Mouse (Mus musculus) stomach, embryonic 16.5 days (tissue): ENCODE measurements around the gene Lcmt1. TPM values are rescaled to one million over a fixed set of nuclear protein-coding genes. Genes with fewer than 3 reads are reported as not detected.

Experiments used
- ATAC-seq: fragments of 200-750 bp; cut with Nextera tagmentation; 2 replicates; pipeline ENCODE4 v1.8.0; 2017; ENCODE audit warnings: moderate number of reproducible peaks, moderate TSS enrichment; ENCODE audit not compliant: insufficient read depth, low FRiP score
- H3K27ac ChIP-seq: fragments of 300-500 bp; sonication (generic); 2 replicates; pipeline ENCODE4 v1.5.1; 2014; ENCODE audit warnings: low read length
- H3K27me3 ChIP-seq: fragments of 300-500 bp; sonication (generic); 2 replicates; pipeline ENCODE4 v1.6.1; 2014; ENCODE audit warnings: low read length, control low read depth, mixed read lengths; ENCODE audit not compliant: control insufficient read depth, insufficient read depth
- H3K36me3 ChIP-seq: fragments of 300-500 bp; sonication (generic); 2 replicates; pipeline ENCODE4 v1.6.1; 2014; ENCODE audit warnings: low read length; ENCODE audit not compliant: control insufficient read depth, insufficient read depth
- H3K4me1 ChIP-seq: fragments of 300-500 bp; sonication (generic); 2 replicates; pipeline ENCODE4 v1.6.1; 2014; ENCODE audit warnings: low read length, control low read depth, mixed read lengths; ENCODE audit not compliant: control insufficient read depth, insufficient read depth
- H3K4me2 ChIP-seq: fragments of 300-500 bp; sonication (generic); 2 replicates; pipeline ENCODE4 v1.6.1; 2014; ENCODE audit warnings: low read depth, low read length, mixed read lengths
- H3K4me3 ChIP-seq: fragments of 300-500 bp; sonication (generic); replicated peaks from 2 replicates; pipeline ENCODE4 v1.5.1; 2014; ENCODE audit warnings: mild to moderate bottlenecking, low read length
- H3K9ac ChIP-seq: fragments of 300-500 bp; sonication (generic); 2 replicates; pipeline ENCODE4 v1.6.1; 2014; ENCODE audit warnings: low read length
- H3K9me3 ChIP-seq: fragments of 300-500 bp; sonication (generic); replicated peaks from 2 replicates; pipeline ENCODE4 v1.6.1; 2016; ENCODE audit warnings: low read length, control low read depth; ENCODE audit not compliant: control insufficient read depth
- WGBS: fragments of 180-500 bp; shearing (Covaris S2); extraction: QIAGEN DNeasy Blood & Tissue Kit; methylation state at CpG from one replicate; pipeline ENCODE4 v1.1.7; 2014; 5-methylcytosine and 5-hydroxymethylcytosine counted together
- polyA plus RNA-seq: library from polyadenylated mRNA; unstranded; fragments of >200 nt; fragmentation: Nextera tagmentation; extraction: Ambion mirVana; gene quantifications from 2 replicates; pipeline ENCODE4 v1.2.1, GENCODE M21; 2015

The Lcmt1 gene
- polyA plus RNA-seq, 1 experiment from 2014 or later: 40.3 TPM

DNA sequence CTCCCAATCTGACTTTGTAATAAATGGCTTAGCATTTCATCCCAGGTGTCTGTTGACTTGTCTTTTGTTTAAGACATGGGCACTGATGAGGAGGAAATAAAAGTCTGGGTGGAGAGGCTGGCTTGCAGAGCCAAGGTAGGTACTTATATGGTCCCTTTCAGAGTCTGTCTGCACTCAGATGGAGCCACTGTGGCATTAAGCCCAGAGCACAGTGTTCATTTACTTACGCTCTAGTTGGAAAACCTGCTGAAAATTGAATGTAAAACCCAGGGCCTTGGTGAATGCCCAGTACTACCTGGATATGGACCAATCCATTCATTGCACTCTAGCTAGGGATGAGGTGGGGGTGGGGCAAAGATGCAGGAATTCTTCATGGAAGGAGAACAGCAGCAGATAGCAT, 98.4 kb downstream of the Lcmt1 start:
- WGBS: 100% methylated on average over 1 of the region's 1 CpGs
- Histone ChIP-seq H3K4me3 (no peak overlapping the region), H3K9ac (no peak overlapping the region), H3K36me3 (no peaks in the 10 kb centered on the region), H3K9me3 (no peaks in the 10 kb centered on the region), H3K27me3 (no peaks in the 10 kb centered on the region), H3K4me2 (no peak overlapping the region), H3K4me1 (no peaks in the 10 kb centered on the region), H3K27ac (no peak overlapping the region)
- no peak for ATAC-seq

Other genes starting within 250 kb of the Lcmt1 start
- 32.9 and 42.3 TPM in 2 replicates for gene Tnrc6a, start 245.9 kb upstream of the Lcmt1 start, polyA plus RNA-seq
- gene Slc5a11, start 155.0 kb upstream of the Lcmt1 start, polyA plus RNA-seq: 1.5 and 3.1 TPM in 2 replicates
- 17.7 and 19.9 TPM in 2 replicates for gene Arhgap17, start 131 bp downstream of the Lcmt1 start, polyA plus RNA-seq
- gene Aqp8, start 92.5 kb downstream of the Lcmt1 start, polyA plus RNA-seq: 36.7 and 40.0 TPM in 2 replicates
- 1.0 and 1.3 TPM in 2 replicates for gene Zkscan2, start 130.7 kb downstream of the Lcmt1 start, polyA plus RNA-seq